Mouse (Mus musculus): Measurements from ENCODE around the gene Gm11492.

The Gm11492 gene

GRCm38 (mm10) chr11:87579713-87580112 lies 13.3 kb downstream of the Gm11492 start:
- no peak for DNase-seq

- DNase-seq = no peak
Measured at GRCm38 (mm10) chr11:87580543-87581085, 14.2 kb downstream of the Gm11492 start.

GRCm38 (mm10) chr11:87581161-87581865 lies 14.9 kb downstream of the Gm11492 start:
- DNase-seq = no peak

- DNase-seq = no peak
Measured at GRCm38 (mm10) chr11:87581933-87582710, 15.7 kb downstream of the Gm11492 start.

GRCm38 (mm10) chr11:87583291-87584034 lies 17.0 kb downstream of the Gm11492 start:
- no peak for DNase-seq

- DNase-seq = no peak
Measured at GRCm38 (mm10) chr11:87584711-87585505, 18.5 kb downstream of the Gm11492 start.

GRCm38 (mm10) chr11:87587211-87587874 lies 20.9 kb downstream of the Gm11492 start:
- DNase-seq = no peak

GRCm38 (mm10) chr11:87589605-87590004 lies 23.2 kb downstream of the Gm11492 start:
- DNase-seq = no peak

- peak; percentile 25 for DNase-seq
Measured at GRCm38 (mm10) chr11:87590841-87591525, 24.5 kb downstream of the Gm11492 start.

GRCm38 (mm10) chr11:87591526-87592353 lies 25.3 kb downstream of the Gm11492 start, which contains the start of gene Mtmr4:
Mtmr4 (plus strand) TSS chr11:87592162.
- DNase-seq = peak; percentile 98

- no peak for DNase-seq
Measured at GRCm38 (mm10) chr11:87592354-87592695, 25.9 kb downstream of the Gm11492 start.

- no peak for DNase-seq
Measured at GRCm38 (mm10) chr11:87592713-87593598, 26.5 kb downstream of the Gm11492 start.

- peak; percentile 78 for DNase-seq
Measured at GRCm38 (mm10) chr11:87595327-87595841, 28.9 kb downstream of the Gm11492 start.

GRCm38 (mm10) chr11:87595976-87596375 lies 29.5 kb downstream of the Gm11492 start:
- DNase-seq = peak; percentile 21

GRCm38 (mm10) chr11:87596492-87596891 lies 30.0 kb downstream of the Gm11492 start:
- DNase-seq = peak; percentile 13

GRCm38 (mm10) chr11:87597061-87597460 lies 30.6 kb downstream of the Gm11492 start:
- DNase-seq = no peak

GRCm38 (mm10) chr11:87599395-87600089 lies 33.1 kb downstream of the Gm11492 start:
- no peak for DNase-seq

- DNase-seq = no peak
Measured at GRCm38 (mm10) chr11:87600322-87600853, 33.9 kb downstream of the Gm11492 start.
